Mouse (Mus musculus) brown adipose tissue, adult 24 weeks (tissue): ENCODE data around the gene Zc3h14. TPM values are rescaled to one million over a fixed set of nuclear protein-coding genes. Genes with fewer than 3 reads are reported as not detected.

Experiments
- H3K27ac ChIP-seq: fragments of 200-500 bp; replicated peaks from 2 replicates; pipeline ENCODE4 v1.5.1; 2012; ENCODE audit warnings: low read depth, mild to moderate bottlenecking, low read length
- H3K4me1 ChIP-seq: fragments of 200-500 bp; 2 replicates; pipeline ENCODE4 v1.6.1; 2012; ENCODE audit warnings: low read length, mixed read lengths; ENCODE audit not compliant: control insufficient read depth, insufficient read depth, insufficient read length
- H3K4me3 ChIP-seq: fragments of 200-500 bp; 2 replicates; pipeline ENCODE4 v1.5.1; 2012; ENCODE audit warnings: low read depth, mild to moderate bottlenecking, low read length, moderate library complexity; ENCODE audit not compliant: insufficient read depth
- polyA plus RNA-seq: library from polyadenylated mRNA; stranded (reverse); fragments of >200 nt; gene quantifications from 2 replicates; pipeline ENCODE4 v1.2.4, GENCODE M21; 2012; ENCODE audit not compliant: missing spikeins, insufficient read depth, insufficient read length

Zc3h14 gene
- polyA plus RNA-seq, 1 experiment, result 70.6 TPM

GRCm38 (mm10) chr12:98779148-98779547, 32.4 kb downstream of the Zc3h14 start:
- Histone ChIP-seq H3K27ac (no peak overlapping the region), H3K4me1 (no peaks in the 10 kb centered on the region), H3K4me3 (no peak overlapping the region)

- no peak overlapping the region for H3K27ac ChIP-seq
- no peaks in the 10 kb centered on the region for H3K4me1 ChIP-seq
- H3K4me3 ChIP-seq, result no peak overlapping the region
These were observed 37.5 kb downstream of the Zc3h14 start for GRCm38 (mm10) chr12:98784251-98784650.

- Histone ChIP-seq H3K4me3 (no peak overlapping the region), H3K4me1 (no peaks in the 10 kb centered on the region; the same call in 1 of the 2 replicates), H3K27ac (no peak overlapping the region)
These were observed 49.1 kb downstream of the Zc3h14 start for GRCm38 (mm10) chr12:98795731-98796318.

- Histone ChIP-seq H3K4me1 (no peaks in the 10 kb centered on the region; the same call in 1 of the 2 replicates), H3K27ac (no peak overlapping the region), H3K4me3 (no peak overlapping the region)
These were observed 53.6 kb downstream of the Zc3h14 start for GRCm38 (mm10) chr12:98800334-98800733.

GRCm38 (mm10) chr12:98802245-98802644, 55.5 kb downstream of the Zc3h14 start:
- Histone ChIP-seq H3K27ac (no peak overlapping the region), H3K4me1 (no peaks in the 10 kb centered on the region; the same call in 1 of the 2 replicates), H3K4me3 (no peak overlapping the region)

- no peak overlapping the region for H3K27ac ChIP-seq
- H3K4me1 ChIP-seq, result no peaks in the 10 kb centered on the region
- H3K4me3 ChIP-seq, result no peak overlapping the region
These were observed 57.4 kb downstream of the Zc3h14 start for GRCm38 (mm10) chr12:98804078-98804748.

GRCm38 (mm10) chr12:98820781-98821180, 74.0 kb downstream of the Zc3h14 start:
- H3K27ac ChIP-seq, result no peak overlapping the region
- H3K4me3 ChIP-seq, result no peak overlapping the region
- H3K4me1 ChIP-seq, result no peaks in the 10 kb centered on the region

- H3K4me1 ChIP-seq, result no peaks in the 10 kb centered on the region
- no peak overlapping the region for H3K4me3 ChIP-seq
- H3K27ac ChIP-seq, result no peak overlapping the region
These were observed 84.4 kb downstream of the Zc3h14 start for GRCm38 (mm10) chr12:98831122-98831521.

GRCm38 (mm10) chr12:98832929-98833598, 86.3 kb downstream of the Zc3h14 start:
- Histone ChIP-seq H3K27ac (no peak overlapping the region), H3K4me1 (no peaks in the 10 kb centered on the region), H3K4me3 (no peak overlapping the region)

- Histone ChIP-seq H3K4me1 (no peaks in the 10 kb centered on the region), H3K4me3 (no peak overlapping the region), H3K27ac (no peak overlapping the region)
These were observed 87.1 kb downstream of the Zc3h14 start for GRCm38 (mm10) chr12:98833901-98834300.

GRCm38 (mm10) chr12:98834879-98835278, 88.1 kb downstream of the Zc3h14 start:
- Histone ChIP-seq H3K27ac (no peak overlapping the region), H3K4me1 (no peaks in the 10 kb centered on the region), H3K4me3 (no peak overlapping the region)

GRCm38 (mm10) chr12:98835466-98835865, 88.7 kb downstream of the Zc3h14 start:
- no peak overlapping the region for H3K4me3 ChIP-seq
- no peak overlapping the region for H3K27ac ChIP-seq
- H3K4me1 ChIP-seq, result no peaks in the 10 kb centered on the region

Other genes with a start within 250 kb of the Zc3h14 start
- not detected in 2 replicates for gene Kcnk10, start 168.7 kb upstream of the Zc3h14 start, polyA plus RNA-seq
- gene Spata7, start 118.8 kb upstream of the Zc3h14 start, polyA plus RNA-seq, result 3.1 and 3.2 TPM in 2 replicates
- 7.5 and 8.6 TPM in 2 replicates for gene Ptpn21, start 9.6 kb upstream of the Zc3h14 start, polyA plus RNA-seq
- gene Eml5, start 154.5 kb downstream of the Zc3h14 start, polyA plus RNA-seq, result 5.5 and 9.0 TPM in 2 replicates
- 8.0 and 18.8 TPM in 2 replicates for gene Ttc8, start 173.6 kb downstream of the Zc3h14 start, polyA plus RNA-seq